Mouse (Mus musculus): Measurements from ENCODE around the gene Prr12.
A peak's percentile ranks its signal among the peaks of the same experiment; 100 is the strongest.
"Not testable (repeated sequence)": the region's sequence is repeated elsewhere in the genome, so short reads cannot be mapped to it uniquely, and the experiment has no call there.

Prr12 gene

DNA sequence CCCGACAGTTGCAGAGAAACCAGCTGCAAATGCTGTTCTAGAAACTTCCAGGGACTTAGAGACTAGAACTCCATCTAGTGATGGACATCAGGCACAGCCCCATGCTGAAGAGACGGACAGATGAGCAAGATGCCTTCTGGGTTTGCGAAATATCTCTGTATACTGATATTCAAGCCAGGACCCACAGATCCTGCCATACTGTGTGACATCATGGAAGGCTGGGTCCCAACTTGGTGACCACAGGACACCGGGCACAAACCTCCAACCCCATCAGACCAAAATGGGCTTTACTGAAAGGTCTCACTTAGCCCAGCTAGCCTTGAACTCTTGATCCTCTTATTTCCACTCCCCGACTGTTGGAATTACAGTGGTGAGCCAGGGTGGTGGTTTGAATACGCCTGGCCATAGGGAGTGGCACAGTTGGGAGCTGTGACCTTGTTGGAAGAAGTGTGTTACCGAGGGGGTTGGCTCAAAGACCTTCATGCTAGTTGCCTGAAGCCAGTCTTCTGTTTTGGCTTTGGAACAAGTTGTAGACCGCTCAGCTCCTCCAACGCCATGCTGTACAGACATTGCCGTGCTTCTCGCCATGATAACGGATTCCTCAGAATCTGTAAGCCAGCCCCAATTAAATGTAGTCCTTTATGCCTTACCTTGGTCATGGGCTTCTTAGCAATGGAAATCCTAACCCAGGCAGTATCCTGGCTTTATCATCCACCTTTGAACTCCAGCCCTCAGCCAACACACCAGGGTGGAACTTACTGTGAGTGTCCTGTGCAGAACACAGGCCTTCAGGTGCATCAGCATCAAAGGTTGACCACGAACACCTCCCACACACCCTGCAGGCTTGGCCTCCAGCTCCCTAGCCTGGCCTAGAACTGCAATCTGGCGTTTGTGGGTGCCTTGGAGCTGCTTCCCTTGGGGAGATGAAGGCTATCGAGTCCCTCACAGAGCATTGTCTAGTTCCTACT, 28.1 kb downstream of the Prr12 start:
- no peak for DNase-seq (ENCODE audit: low spot score in 2 of 2)

DNA sequence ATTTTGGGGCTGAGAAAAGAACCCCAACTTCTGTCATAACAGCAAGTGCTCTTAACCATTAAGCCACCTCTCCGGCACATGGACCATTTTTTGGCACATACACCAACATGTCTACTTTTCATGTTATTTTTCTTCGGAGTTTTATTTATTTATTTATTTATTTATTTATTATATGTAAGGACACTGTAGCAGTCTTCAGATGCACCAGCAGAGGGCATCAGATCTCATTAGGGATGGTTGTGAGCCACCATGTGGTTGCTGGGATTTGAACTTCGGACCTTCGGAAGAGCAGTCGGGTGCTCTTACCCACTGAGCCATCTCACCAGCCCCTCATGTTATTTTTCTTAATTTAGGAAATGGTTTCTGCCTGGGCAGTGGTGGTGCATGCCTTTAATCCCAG, 29.0 kb downstream of the Prr12 start:
- not testable (repeated sequence) for DNase-seq (ENCODE audit: low spot score in 2 of 2)

DNA sequence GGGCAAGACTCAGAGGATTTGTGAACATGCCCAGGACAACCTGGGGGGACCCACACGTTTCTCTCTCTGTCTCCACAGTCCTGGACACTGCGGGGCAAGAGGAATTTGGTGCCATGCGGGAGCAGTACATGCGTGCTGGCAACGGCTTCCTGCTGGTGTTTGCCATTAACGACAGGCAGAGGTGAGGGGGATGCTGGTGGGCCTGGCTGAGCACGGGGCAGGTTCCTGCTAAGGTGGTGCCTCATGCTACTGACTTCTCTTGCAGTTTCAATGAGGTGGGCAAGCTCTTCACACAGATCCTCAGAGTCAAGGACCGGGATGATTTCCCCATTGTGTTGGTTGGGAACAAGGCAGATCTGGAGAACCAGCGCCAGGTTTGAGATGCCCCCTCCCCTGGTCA, 32.5 kb downstream of the Prr12 start:
- DNase-seq (ENCODE audit: low spot score in 2 of 2): no peak

DNA sequence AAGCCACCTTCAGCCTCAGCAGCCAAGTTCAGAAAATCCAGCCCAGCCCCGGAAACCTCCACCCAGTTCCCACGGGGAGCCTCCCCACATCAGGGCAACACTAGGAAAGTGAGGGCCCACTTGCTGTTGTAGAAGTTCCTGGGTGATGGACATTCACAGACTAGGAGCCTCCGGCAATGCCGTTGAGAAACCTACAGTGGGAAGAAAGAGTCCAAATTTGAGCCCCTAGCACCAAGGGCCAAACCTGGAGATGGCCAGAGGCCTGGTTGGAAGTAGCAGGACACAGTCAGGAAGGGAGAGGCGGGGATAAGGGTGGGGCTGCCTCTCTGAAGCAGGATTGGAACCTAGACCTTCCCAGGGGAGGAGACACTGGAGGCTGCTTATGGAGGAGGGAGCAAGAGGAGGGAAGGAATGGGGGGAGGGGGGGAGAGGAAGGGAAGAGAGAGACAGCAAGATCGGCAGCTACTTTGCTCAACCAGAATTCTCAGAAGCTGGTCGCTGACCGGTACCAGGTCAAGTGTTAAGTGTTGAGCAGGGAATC, 33.6 kb downstream of the Prr12 start:
- DNase-seq (ENCODE audit: low spot score in 2 of 2): no peak

DNA sequence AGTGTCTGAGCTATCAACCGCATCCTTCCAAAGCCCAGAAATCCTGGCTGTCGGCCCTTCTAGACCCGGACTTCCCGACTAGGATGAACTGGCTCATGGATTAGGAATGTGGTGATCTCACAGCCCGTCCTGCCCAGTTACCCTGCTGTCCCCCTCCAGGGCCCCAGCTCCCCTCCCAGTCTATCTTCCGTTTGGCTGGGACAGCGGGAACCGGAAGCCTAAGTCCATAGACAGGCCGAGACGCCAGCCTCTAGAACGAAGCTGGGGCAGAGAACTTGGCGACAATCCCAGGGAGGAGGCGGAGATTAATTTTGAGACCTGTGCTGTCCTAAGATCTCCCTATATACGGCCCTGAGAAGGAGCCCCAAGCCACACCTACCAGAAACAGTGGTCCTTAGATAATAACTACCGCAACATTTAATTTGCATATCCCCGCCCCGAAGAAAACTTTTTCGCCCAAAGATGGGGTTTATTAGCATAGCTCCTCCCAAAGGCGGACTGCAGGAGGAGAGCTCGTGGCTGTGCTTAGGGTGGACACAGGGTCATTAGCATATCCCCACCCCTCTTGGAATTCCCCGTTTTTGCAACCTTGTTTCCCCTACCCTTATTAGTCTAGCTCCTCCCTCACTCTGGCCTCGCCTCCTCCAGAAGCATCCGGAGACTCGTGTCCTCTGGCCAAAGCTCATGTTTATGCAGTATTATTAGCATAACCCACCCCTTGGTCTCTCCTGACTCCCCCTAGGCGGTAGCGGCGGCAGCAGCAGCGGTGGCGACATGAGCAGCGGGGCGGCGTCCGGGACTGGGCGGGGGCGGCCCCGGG, 35.2 kb downstream of the Prr12 start, which contains the start of gene Rras:
Gene Rras (plus strand): TSS at position 720 of the 820 bp plus-strand sequence.
- DNase-seq (ENCODE audit: low spot score in 2 of 2): peak; percentile 58 to 78

DNA sequence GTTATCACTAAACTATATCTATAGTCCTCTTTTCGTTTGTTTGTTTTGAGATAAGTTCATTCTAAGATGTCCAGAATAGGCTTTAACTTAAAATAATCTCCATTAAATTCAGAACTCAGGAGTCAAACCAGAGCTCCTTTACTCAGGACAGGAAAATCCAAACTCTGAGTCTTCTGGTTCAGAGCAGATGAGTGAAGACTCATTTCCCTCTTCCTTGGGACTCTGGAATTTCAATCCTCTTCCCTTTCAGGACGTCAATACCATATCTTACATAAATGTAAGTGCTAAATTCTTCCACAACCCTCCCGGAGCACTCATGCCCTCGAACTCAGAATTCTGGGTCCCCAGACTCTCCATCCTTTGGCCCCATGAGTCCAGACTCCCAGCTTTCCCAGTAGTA, 35.9 kb downstream of the Prr12 start:
- DNase-seq (ENCODE audit: low spot score in 2 of 2): no peak

DNA sequence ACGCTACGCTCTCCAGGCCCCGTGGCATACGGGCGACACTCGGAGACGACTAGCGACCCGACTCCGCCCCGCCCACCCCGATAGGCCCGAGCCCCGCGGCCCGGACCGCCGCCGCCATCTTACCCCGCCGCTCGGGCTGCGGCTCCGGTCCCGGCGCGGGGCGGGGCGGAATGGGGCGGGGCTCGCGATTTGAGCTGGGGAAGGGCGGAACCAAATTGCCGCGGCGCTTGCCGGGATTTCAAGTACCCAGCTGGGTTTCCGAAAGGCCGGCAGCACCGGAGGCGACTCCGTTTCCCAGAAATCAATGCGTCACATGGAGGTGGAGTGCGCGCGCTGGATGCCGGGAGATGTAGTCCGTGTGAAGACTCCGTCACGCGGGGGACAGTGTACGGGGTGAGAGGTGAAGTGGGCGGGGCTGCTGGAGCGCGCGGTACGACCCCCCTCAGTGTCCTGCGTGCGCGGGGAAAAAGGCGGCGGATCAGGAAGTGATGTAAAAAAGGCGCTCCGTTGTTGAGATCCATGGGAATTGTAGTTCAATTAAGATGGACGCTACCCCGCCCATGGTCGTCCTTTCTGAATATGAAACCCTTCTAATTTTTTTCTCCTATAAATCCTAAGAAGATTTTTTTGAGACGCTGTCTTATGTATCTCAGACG, 36.6 kb downstream of the Prr12 start, which contains the start of gene Scaf1:
Gene Scaf1 (minus strand): TSS at position 407 of the 656 bp plus-strand sequence.
- peak; percentile 95 to 97 for DNase-seq (ENCODE audit: low spot score in 2 of 2)

DNA sequence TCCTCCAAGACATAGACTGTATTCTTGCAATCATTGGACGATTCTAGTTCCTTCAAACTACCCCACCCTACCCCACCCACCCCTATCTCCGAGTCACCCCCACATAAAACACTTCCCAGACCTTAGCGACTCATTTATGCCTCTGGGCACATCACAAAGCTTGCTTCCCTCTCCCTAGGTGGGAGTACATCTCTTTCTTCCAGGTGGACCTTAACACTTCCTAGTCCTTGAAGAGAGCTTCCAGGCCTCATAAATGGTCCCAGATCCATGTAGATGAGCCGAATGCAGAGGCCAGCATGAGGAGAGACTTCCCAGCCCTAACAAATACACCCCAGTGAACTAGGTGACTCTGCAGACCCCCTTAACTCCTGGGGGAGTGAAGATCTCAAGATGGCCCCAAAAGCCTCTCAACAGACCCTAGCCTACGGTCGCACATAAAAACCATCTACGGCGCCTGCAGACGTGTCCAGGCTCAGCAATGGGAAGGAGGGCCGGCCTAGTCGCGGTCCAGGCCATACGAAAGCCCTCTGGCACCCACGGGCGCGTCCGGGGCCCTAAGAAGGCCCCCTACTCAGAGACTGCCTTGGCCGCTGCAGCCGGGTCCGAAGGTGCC, 37.2 kb downstream of the Prr12 start:
- DNase-seq (ENCODE audit: low spot score in 2 of 2): no peak

DNA sequence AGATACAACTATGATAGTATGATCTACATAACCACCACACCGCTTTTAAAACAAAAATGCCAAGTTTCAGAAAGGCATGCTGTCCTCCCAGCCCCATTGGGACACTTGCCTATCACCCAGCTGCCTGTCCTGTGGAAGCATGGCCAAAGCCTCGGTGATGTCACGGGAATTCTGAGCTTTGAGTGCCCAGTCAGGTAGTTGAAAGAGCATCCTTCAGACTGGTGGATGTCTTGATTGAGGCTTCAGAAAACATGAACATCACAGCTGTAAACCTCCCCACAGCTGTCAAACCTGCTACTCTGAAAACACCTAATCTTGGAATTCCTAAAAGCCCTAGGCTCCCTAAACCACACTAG, 38.6 kb downstream of the Prr12 start:
- DNase-seq (ENCODE audit: low spot score in 2 of 2): no peak

DNA sequence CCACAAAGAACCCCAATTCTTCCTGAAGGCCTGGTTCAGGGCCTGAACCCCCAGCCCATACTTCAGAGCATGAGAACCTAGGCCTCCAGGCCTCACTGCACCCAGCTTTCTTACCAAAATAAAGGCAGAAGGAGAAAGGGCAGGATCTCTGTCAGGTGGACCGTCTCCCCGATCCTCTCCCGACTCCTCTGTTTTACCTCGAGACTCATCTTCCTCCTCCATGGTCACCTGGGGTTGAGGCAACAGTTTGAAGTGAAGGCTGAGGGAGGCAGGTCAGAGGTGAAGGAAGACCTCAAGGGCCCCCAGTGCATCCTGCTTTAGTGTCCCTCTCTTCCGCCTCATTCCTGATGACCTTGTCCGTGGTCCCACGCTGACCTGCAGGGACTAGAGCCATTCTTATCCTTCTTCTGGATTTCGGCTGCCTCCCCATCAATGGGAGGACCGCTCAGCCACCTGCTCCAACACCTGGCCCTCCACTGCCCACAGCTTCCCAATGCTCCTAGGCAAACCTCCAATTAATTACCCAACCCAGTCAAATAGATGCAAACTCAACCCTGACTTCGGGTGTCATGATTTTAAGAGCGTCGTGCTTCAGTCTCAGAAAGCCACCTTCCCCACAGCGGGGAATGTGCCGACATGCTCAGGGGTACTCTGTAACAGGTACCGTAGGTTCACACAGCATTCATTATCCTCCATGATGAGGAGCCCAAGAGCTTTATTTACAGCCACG, 39.1 kb downstream of the Prr12 start:
- DNase-seq (ENCODE audit: low spot score in 2 of 2): no peak

DNA sequence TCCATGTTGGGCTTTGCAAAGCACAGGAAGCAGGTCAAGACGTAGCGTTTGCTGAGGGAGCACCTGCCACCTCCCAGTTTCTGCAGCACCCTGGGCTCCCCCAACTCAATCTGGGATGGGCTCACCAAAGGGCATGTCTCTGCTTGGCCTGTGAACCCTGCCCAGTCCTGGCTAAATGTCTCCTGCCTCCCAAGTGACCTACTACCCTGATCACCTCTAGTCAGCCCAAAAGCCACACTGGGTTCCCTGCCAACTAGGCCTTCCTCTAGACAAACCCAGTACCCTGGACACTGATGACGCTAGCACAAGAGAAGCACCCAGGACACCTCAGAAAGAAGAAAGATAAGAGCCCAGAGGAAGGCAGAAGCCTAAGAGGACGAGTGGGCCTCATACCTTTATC, 39.9 kb downstream of the Prr12 start:
- DNase-seq (ENCODE audit: low spot score in 2 of 2): no peak

DNA sequence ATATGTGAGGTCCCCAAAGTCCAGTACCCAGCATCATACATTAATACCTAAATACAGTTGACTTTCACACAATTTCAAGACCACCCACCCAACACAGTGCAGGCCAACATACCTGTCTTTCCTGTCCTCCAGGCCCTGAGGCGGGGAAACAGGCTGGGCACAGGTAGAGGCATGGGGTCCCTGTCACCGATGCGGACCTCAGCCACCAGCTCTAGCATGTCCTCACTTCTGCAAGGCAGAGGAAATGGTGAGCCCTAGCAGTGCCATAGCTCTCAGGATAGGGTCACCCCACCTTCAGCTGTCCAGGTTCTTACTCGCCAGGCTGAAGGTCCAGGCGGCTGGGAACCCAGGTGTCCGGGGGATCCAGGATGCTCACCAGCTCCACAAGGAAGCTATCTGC, 40.7 kb downstream of the Prr12 start:
- DNase-seq (ENCODE audit: low spot score in 2 of 2): no peak

DNA sequence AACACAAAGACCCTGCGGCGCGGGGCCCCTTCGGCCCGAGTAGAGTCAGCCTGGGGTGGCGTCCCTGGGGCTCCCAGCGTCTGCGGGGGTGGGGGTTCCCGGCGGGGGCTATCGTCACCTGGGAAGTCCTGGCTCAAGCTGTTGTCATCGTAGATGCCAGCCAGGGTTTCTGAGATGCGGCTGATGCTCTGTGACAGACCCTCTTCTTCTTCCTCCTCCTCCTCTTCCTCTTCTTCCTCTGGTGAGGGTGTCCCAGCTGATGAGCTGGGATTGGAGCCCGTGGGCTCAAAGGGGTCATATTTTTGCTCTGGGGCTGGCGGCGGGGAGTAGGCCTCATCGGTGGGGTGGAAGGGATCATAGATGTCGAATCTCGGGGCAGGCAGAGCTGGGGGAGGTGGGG, 44.3 kb downstream of the Prr12 start:
- no peak for DNase-seq (ENCODE audit: low spot score in 2 of 2)

DNA sequence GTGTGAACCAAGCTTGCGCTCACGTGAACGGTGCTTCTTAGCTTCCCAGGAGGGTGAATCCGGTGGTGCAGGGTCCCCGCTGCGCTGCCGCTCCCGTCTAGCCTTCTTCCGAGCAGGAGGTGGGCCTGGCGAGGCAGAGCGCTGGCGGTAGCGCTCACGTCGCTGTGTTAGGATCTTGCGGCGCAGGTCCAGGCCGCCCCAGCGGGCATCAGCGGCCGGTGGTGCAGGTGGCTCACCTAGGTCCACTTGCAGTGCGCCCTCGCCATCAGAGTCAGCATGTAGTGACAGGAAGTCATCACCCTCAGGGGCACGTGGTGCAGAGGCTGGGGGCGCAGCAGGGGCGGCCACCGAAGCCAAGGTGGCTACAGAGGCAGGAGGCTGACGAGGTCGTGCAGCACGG, 44.8 kb downstream of the Prr12 start:
- DNase-seq (ENCODE audit: low spot score in 2 of 2): no peak

DNA sequence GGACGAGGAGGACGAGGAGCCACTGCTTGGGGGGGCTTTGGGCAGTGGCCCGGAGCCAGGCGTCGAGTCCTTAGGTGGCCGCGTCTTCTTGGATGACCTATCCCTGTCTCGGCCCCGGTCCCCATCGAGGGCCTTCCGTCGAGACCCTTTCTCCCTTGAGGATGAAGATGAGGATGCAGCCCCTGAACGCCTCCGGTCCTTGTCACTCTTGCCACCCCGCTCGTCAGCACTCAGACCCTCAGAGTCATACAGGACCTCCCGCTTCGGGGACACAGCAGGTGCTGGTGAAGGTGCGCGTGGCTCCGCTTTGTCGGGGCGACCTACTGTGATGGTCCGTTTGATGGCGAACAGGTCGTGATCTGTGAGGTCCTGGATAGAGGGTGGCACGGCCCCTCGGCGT, 45.5 kb downstream of the Prr12 start:
- DNase-seq (ENCODE audit: low spot score in 2 of 2): no peak

DNA sequence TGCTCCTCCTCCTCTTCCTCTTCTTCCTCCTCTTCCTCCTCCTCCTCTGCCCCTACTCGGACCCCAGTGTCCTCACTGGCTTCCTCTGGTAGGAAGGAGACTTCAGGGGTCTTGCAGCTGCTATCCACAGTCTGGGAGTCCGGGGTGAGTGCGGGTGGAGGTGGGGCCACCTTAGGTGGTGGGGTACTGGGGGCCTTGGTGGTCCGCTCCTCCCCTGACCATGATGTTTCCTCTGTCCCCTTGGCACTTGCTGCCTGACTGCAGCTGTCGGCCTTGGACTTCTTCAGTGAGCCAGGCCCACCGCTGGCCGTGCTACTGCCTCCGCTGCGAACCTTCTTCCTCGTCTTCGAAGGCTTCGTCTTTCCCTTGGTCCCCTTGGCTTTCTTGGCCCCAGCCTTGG, 46.2 kb downstream of the Prr12 start:
- no peak for DNase-seq (ENCODE audit: low spot score in 2 of 2)

DNA sequence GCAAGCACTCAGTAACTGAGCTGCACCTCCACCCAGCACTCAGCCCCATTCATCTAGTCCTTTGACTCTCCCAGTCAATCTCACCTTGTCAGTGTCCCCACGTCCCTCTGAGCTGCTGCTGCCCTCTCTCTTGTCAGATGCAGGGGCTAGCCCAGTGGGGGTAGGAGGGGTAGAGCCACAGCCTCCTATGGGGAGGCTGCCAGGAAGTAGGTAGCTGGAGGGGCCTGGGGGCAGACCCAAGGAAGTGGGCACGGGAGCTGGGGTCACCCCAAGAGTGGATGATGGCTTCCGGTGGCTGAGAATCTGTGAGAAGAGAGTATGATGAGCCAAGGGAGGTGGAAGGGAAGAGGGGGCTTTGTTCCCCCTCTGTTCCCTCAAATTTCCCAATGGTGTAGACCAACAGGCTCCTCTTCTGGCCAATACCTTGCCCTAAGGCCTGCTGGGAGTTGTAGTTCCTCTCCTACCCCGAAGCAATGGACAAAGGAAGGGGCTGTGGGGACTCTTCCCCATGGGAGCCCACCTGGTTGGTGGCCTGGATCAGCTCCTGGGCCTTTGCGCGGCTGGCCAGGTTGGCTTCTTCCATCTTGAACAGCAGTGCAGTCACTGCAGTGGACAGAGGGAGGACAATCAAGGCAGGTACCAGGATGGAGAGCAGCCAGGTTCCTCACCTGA, 47.2 kb downstream of the Prr12 start:
- no peak for DNase-seq (ENCODE audit: low spot score in 2 of 2)

DNA sequence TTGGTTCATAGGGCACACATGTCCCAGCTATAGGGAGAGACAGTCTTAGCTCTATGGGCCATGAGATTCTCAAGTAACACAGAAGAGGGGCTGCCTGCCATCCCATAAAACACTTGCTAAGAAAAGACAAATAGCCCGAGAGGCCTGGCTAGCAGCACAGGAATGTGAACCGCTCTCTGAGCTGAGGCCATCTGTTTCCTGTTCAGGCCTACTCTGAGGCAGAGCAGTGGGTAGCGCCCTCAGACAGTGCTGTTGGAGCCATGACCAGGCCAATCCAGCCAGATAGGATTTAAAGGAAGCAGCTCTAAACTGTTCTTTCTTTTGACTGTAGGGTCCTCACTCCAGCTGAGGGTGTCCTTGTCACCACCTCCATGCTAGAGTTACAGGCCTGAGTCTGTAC, 48.1 kb downstream of the Prr12 start:
- DNase-seq (ENCODE audit: low spot score in 2 of 2): no peak

DNA sequence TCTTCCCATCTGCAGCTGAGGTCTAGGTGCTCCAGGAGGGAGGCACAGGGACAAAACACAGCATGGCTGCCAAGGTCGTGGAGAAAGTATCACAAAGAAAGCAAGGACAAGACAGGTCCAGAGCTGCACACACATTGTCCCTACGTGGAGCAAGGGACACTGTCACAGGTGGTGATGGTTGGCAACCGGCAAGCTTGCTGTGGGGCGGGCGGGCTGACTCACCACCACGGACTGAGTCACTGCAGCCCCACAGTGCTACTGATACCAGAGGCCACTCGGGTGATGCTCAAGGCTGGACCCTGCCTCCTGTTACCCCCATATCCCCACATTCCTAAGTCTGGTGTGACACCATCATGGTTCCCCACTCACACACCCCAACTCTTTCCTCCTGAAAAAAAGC, 50.2 kb downstream of the Prr12 start:
- no peak for DNase-seq (ENCODE audit: low spot score in 2 of 2)

DNA sequence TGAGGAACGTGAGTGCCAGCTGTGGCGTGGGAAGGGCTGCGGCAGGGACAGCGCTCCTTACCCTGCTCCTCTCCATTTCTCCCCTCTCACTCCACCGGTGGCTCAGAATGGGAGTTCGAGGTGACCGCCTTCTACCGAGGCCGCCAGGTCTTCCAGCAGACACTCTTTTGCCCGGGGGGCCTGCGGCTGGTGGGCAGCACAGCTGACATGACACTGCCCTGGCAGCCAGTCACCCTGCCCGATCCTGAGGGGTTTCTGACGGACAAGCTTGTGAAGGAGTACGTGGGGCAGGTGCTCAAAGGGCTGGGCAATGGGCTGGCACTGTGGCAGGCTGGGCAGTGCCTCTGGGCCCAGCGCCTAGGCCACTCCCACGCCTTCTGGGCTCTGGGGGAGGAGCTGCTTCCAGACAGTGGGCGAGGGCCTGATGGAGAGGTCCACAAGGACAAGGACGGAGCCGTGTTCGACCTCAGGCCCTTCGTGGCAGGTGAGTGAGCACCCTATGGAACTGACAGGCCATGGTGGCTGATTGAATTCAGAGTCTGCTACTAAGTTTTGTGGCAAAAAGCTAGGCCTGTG, 52.1 kb downstream of the Prr12 start:
- DNase-seq (ENCODE audit: low spot score in 2 of 2): no peak

All from spleen, postnatal 14 days (tissue).